Mouse (Mus musculus) erythroblast, embryonic 14.5 days (primary cell): Measurements from ENCODE around the gene Rasl11b. TPM values are rescaled to one million over a fixed set of nuclear protein-coding genes. Genes with fewer than 3 reads are reported as not detected.

Experiments
- H3K27me3 ChIP-seq: 2 replicates; pipeline ENCODE4 v1.6.1; 2012; ENCODE audit warnings: inconsistent platforms; ENCODE audit not compliant: control insufficient read depth
- H3K36me3 ChIP-seq: 2 replicates; pipeline ENCODE4 v1.6.1; 2012; ENCODE audit warnings: mild to moderate bottlenecking, inconsistent platforms; ENCODE audit not compliant: control insufficient read depth
- H3K4me1 ChIP-seq: 2 replicates; pipeline ENCODE4 v1.6.1; 2012; ENCODE audit warnings: inconsistent platforms; ENCODE audit not compliant: control insufficient read depth
- H3K4me3 ChIP-seq: replicated peaks from 2 replicates; pipeline ENCODE3; 2012; ENCODE audit warnings: moderate library complexity, mild to moderate bottlenecking, inconsistent platforms
- H3K9me3 ChIP-seq: 2 replicates; pipeline ENCODE4 v1.6.1; 2012; ENCODE audit warnings: low read length, inconsistent platforms, mixed read lengths; ENCODE audit not compliant: control insufficient read depth
- GATA1 ChIP-seq: IDR thresholded peaks from 2 replicates; pipeline ENCODE4 v1.6.1; 2012; ENCODE audit warnings: low read length, inconsistent platforms, mixed read lengths
- TAL1 ChIP-seq: IDR thresholded peaks from 3 replicates; pipeline ENCODE4 v1.6.1; 2012; ENCODE audit warnings: low read length, inconsistent platforms, mixed read lengths
- polyA plus RNA-seq: library from polyadenylated mRNA; stranded (reverse); fragments of >175 nt; gene quantifications from 2 replicates; pipeline ENCODE4 v1.2.3, GENCODE M21; 2012

Gene Rasl11b
- polyA plus RNA-seq, 1 experiment: not detected

- Histone ChIP-seq H3K9me3 (no peaks in the 10 kb centered on the region), H3K4me3 (no peak overlapping the region), H3K4me1 (no peaks in the 10 kb centered on the region), H3K27me3 (no peaks in the 10 kb centered on the region), H3K36me3 (no peaks in the 10 kb centered on the region)
- TF ChIP-seq GATA1 (no peak), TAL1 (no peak)
These were observed 20.0 kb downstream of the Rasl11b start for GRCm38 (mm10) chr5:74215125-74215524.

GRCm38 (mm10) chr5:74218524-74218923 is 23.4 kb downstream of the Rasl11b start:
- no peaks in the 10 kb centered on the region for H3K4me1 ChIP-seq
- no peak for TF ChIP-seq GATA1
- no peak for TF ChIP-seq TAL1
- no peaks in the 10 kb centered on the region for H3K27me3 ChIP-seq
- H3K36me3 ChIP-seq: no peaks in the 10 kb centered on the region
- no peak overlapping the region for H3K4me3 ChIP-seq
- no peaks in the 10 kb centered on the region for H3K9me3 ChIP-seq

GRCm38 (mm10) chr5:74222626-74223025 is 27.5 kb downstream of the Rasl11b start:
- Histone ChIP-seq H3K4me1 (no peaks in the 10 kb centered on the region), H3K36me3 (no peaks in the 10 kb centered on the region), H3K4me3 (no peak overlapping the region), H3K9me3 (no peaks in the 10 kb centered on the region), H3K27me3 (no peaks in the 10 kb centered on the region)
- TF ChIP-seq TAL1 (no peak), GATA1 (no peak)

- Histone ChIP-seq H3K4me1 (no peaks in the 10 kb centered on the region), H3K4me3 (no peak overlapping the region), H3K27me3 (no peaks in the 10 kb centered on the region), H3K9me3 (no peaks in the 10 kb centered on the region), H3K36me3 (no peaks in the 10 kb centered on the region)
- TF ChIP-seq GATA1: no peak
- no peak for TF ChIP-seq TAL1
These were observed 29.4 kb downstream of the Rasl11b start for GRCm38 (mm10) chr5:74224480-74224879.

GRCm38 (mm10) chr5:74226183-74226582 is 31.1 kb downstream of the Rasl11b start:
- Histone ChIP-seq H3K4me3 (no peak overlapping the region), H3K4me1 (no peaks in the 10 kb centered on the region; the same call in 1 of the 2 replicates), H3K9me3 (no peaks in the 10 kb centered on the region), H3K27me3 (no peaks in the 10 kb centered on the region), H3K36me3 (no peaks in the 10 kb centered on the region)
- TF ChIP-seq GATA1 (no peak), TAL1 (no peak)

- Histone ChIP-seq H3K4me1 (no peaks in the 10 kb centered on the region; the same call in 1 of the 2 replicates), H3K4me3 (no peak overlapping the region), H3K9me3 (no peaks in the 10 kb centered on the region), H3K27me3 (no peaks in the 10 kb centered on the region), H3K36me3 (no peaks in the 10 kb centered on the region)
- TF ChIP-seq GATA1: no peak
- TF ChIP-seq TAL1: no peak
These were observed 32.3 kb downstream of the Rasl11b start for GRCm38 (mm10) chr5:74227352-74227751.

- no peaks in the 10 kb centered on the region for H3K36me3 ChIP-seq
- no peaks in the 10 kb centered on the region for H3K27me3 ChIP-seq
- H3K4me1 ChIP-seq: no peaks in the 10 kb centered on the region; the same call in 1 of the 2 replicates
- TF ChIP-seq TAL1: no peak
- no peak for TF ChIP-seq GATA1
- H3K4me3 ChIP-seq: no peak overlapping the region
- no peaks in the 10 kb centered on the region for H3K9me3 ChIP-seq
These were observed 33.9 kb downstream of the Rasl11b start for GRCm38 (mm10) chr5:74228938-74229337.

GRCm38 (mm10) chr5:74229775-74230413 is 34.8 kb downstream of the Rasl11b start:
- no peak overlapping the region for H3K4me3 ChIP-seq
- no peaks in the 10 kb centered on the region for H3K36me3 ChIP-seq
- TF ChIP-seq GATA1 (no peak), TAL1 (no peak)
- no peaks in the 10 kb centered on the region for H3K27me3 ChIP-seq
- H3K9me3 ChIP-seq: no peaks in the 10 kb centered on the region
- H3K4me1 ChIP-seq: no peaks in the 10 kb centered on the region; the same call in 1 of the 2 replicates

GRCm38 (mm10) chr5:74230525-74230924 is 35.4 kb downstream of the Rasl11b start:
- Histone ChIP-seq H3K4me1 (no peaks in the 10 kb centered on the region; the same call in 1 of the 2 replicates), H3K4me3 (no peak overlapping the region), H3K27me3 (no peaks in the 10 kb centered on the region), H3K36me3 (no peaks in the 10 kb centered on the region), H3K9me3 (no peaks in the 10 kb centered on the region)
- TF ChIP-seq GATA1: no peak
- no peak for TF ChIP-seq TAL1
